Mouse (Mus musculus) layer of hippocampus, adult 8-10 months (tissue): ENCODE measurements at regions not wholly inside any gene's neighbourhood (a gene's known extent, or its start where the extent isn't known, plus 50 kb on each side); places are given as distances from the start of the nearest gene placed in this dataset.

Experiments
- DNase-seq, 2 experiments: peaks; one replicate each; pipeline ENCODE4 v3.0.0; 2022; ENCODE audit warnings: low spot score in 2 of 2

DNA sequence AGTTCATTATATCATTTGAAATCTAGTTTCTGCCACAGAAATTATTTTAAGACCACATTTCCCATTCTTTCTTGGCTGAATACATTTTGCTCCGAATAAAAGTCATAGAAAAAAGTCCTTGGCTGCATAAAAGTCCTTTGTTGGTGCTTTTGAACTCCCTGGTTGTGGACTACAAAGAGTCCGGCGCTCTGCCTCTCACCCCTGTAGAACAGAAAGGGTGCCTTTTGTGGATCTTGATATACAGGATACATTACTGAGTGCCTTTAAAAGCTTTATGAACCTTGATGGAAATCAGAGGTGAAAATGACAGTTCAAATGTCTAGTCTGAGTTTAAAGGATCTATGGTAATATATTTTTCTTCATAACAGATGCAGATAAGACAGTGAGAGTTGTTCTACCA, 355.5 kb downstream of the Anxa1 start:
- DNase-seq = no peak

DNA sequence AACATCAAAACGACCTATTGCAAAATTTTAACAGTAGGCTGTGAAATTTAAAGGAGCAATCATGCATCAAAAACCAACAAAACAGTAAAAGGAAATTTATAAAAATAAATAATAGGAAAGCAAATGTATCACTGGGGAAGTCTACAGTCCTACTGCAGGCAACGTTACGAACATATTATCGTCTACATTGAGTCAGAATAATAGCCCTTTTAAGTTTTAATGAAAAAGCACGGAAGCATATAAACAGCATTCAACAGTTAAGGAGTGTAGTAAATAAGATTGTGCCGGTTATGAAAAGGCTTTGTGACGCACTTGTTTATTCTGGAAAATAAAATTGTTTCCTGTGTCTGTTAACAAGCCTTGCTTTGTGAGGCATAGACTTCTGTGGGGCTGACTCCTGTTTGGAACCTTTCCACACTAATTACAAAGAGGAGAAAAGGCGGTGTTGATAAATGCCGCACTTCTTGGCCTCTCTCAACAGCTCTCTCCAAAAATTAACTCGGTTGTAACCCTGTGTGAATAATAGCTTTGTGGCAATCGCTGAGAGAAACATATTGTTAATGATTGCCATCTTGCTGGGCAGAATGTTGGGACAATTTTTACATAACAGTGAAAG, 363.0 kb downstream of the Anxa1 start:
- DNase-seq = no peak

DNA sequence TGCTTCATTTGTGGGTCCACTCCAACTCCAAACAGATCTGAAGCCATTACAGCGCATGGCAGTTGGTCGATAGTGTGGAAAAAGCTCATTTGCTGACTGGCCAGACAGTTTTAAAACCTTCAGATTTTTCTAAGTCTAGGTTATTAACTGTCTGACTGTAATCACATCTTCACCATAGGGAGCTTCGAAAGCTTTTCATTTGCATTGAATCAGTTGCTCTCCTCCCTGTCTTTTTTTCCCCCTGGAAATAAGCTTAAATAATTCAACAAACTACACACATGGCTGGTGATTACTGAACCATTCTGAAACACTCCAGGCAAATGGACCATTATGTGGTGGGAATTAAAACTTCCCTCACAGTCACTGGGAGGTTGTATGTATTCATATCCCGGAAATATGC, 376.6 kb downstream of the Anxa1 start:
- no peak for DNase-seq

DNA sequence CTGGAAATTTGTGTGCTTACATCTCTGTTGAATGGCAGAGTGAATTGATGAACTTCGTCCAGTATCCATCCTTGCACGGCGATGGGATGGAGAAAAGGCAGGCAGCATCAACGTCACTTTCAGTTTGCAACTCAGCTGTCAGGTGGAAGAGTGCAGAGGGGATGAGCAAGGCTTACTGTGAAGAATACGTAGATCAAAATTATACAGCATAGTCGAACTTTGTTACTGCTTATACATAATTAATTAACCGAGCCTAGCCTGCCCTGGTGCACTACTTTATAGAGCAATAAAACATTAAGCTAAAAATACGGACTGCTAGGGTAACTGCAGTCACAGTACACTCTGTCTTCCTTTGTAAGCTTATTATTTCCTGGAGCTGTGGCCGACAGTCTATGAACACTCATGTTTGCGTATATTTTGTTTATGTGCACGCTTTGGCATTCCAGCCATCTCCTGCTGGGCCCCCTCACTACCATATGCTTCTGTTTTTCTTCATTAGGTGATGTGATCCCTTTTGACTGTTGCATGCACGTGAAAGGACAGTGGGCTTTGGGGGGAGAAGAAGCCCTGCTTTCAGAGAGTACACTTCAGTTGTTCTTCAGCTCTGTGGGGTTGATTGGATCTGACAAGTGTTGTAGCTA, 380.8 kb downstream of the Anxa1 start:
- DNase-seq = no peak

DNA sequence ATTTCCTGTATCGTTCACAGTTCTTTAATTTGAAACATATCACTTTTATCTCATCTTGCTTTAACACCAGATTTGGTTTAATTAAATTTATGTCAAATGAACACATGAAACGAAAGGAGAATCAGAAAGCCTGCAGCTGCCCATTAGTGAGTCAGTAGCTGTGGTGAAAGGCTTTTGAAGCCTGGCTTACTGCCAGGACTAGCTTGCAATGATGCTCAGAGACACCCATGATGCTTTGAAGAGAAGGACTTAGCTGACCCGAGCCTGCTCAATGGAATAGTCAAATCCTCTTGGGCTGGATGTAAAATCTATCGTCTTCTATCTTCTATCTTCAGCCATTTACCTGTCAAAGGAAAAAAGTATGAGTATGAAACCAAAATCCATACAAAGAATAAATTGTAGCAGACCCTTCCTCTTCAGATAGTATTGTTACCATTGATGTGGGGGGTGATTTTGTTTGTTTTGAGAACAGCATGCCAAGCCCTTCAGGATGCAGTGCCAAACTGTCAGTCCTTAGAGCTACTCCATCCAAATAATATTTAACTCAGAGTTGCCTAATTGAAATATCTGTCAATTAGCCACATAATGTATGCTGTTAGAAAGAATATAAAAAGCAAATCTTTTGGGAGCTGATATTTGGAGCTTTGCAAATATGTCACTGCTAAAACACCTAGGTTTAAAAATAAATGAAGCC, 384.7 kb downstream of the Anxa1 start:
- DNase-seq = no peak

DNA sequence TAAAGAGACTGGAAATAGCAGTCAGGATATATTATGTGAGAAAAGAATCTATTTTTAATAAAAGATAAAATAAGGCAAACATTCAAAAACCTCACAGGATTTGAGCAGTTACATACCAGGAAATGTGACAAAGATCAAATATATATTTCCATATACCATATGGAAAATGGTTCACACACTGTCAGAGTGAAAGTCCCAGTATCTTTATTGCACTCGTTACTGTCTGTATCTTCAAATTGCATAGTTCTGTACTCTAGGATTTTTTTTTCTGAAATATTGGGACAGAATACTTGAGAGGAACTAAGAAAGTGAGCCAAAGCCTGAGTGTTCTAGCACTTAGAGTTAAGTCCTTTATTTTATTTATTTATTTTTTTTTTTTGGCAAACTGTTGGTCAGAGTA, 403.5 kb downstream of the Anxa1 start:
- no peak for DNase-seq

DNA sequence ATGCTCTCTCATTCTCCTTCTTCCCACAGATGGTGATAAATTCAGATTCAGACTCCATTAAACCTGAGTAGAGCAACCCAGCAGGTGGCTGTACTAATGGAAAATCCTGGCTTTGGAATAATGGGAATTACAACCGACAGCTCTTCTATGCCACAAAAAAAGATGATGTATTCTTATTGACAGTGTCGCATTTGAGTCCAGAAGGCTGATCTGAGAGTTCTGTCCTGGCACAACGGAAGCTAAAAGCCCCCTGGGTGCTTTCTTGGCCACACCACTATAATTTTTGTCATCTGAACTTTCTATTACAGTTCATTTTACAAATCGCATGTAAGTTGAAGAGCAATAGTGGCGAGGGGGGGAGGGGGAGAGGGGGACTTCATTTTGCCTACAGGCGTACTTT, 411.9 kb downstream of the Anxa1 start:
- no peak for DNase-seq

DNA sequence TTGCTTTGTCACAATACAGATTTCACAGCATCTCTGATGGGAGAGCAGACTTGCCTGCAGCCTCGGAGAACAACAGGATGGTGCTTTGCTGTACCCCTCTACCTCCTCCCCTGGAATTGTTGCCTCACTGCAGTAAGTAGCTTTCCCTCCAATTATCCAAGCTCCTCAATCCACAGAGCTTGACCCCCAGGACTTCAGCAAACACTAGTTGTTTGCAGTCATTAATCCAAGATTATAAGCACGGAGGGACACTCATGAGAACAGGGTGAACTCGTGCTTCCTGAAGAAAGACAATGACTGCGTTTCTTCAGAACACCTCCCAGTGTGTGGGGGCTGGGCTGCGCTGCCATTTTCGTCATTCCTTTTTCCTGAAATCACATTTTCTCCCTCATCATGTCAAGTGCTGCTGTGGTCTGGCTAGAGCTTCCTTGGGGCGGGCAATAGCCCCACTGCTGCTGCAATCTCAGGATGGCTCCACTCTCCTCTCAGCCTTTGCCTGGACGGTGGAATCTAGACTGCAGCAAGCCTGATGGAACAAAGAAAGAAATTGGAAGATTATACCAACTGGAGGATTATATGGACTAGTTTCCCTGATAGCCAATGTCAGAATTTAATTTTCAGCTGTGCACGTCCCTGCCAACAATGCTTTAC, 413.0 kb downstream of the Anxa1 start:
- DNase-seq = no peak

DNA sequence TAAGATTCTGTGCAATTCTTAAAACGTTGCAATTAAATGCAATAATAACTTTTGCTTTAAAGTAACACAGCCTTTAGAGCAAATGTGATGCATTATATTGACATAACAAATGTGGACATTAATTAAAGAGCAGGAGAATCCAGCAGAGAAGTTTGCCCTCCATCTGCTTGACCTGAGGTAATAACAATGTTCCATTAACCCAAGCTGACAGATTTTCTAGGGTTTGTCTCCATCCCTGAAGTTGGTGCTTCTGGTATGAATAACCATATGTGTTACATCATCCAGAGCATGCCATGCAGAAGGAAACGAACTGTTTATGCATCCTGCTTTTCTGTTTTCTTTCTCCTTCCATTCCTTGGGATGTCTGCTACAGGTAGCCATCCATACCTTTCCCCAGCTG, 414.0 kb downstream of the Anxa1 start:
- no peak for DNase-seq

DNA sequence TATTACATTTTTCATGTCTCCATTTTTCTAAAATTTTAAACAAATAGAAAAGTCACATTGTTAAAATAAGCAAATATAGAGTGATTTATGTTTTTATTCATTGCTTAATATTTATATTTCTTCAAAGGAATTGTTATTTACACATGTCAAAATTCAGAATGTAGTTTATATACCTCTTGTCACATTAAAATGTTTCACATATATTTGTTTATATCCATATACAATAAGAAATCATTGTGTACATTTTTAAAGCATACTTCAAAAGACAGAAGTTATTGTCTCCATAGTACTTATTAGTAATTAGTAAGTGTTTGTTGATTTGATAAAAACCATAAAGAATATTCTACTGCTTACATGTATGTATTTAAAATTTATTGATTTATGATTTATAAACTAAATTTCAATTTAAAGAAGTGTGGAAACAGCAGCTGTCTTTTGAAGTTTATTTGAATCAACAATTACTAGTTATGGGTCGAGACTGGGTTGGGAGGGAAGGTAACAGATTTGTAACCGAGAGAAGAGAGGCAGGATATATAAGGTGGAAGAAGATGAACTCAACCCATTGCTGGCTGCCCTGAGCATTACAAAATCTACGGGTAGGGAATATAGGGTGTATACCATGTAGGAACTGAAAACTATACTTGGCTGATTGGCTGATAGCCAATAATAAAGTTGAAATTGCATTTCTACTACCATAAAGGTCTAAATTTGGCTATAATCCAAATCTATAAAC, 420.8 kb downstream of the Anxa1 start:
- no peak for DNase-seq

DNA sequence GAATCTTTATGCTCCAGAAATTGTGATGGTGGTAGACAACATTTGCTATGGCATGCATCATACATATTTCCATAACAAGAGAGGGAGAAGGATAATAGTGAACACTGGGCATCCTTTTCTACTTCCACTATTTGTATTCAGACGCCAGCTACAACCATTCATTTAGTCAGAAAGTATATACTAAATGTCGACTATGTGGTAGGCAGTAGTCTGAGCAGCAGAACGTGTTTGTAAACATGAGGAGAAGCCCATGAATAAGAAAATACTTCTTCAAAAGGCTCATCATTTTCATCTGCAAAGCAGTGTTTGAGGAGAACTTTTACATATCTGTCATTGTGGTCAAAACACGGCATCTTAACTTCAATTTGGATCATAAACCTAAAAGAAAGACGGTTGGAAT, 421.4 kb downstream of the Anxa1 start:
- no peak for DNase-seq

DNA sequence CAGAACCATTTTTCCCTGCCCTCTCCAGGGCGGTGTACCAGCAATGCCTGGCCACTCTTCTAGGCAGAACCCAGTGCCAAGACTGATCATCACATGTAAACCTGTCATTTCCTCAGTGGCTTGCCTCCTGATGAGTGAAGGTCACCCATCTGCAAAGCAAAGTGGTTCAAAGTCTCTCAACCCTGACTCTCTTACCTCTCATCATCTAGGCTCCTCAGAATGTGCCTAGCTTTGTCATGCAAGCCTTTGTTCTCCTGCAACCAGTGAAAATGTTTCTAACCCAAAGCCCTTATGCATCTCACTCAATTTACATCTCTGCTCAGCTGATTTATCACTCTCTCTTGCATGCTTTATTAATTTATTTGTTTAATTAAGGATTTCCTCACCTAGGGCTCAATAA, 445.5 kb downstream of the Anxa1 start:
- no peak for DNase-seq

DNA sequence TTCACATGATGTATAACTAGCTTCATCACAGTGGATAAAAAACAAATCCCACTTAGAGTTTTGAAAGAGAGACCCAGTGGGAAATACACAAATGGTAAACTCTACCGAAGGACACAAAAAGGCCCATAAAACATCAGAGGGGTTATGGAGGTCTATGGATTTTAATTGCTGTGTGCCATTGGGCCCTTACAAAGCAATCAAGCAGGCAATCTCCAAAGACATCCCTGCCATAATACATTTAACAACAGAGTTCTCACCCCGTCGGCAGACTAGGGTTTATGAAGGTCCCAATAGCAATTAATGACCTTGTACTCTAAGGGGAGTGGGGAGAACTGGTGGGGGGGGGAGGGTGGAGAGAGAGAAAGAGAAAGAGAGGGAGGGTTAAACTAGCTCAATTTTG, 448.0 kb downstream of the Anxa1 start:
- no peak for DNase-seq

DNA sequence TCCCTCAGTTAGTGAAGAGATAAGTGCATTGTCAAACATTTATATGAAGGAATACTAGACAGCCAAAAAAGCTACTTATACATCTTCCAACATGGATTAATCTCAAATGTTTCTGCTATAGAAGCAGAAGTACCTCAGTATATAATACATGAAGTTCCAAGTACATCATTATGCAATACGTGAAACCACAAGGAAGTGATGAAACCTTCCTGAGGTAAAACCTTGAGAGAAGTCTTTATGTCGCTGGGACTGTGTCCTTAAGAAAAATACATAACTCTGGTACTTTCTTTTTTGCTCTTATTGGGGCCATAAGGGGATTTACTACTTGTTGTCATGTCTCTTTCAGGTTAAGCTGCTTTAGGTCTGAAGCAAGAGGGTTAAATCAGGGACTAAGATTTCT, 469.6 kb downstream of the Anxa1 start:
- no peak for DNase-seq

DNA sequence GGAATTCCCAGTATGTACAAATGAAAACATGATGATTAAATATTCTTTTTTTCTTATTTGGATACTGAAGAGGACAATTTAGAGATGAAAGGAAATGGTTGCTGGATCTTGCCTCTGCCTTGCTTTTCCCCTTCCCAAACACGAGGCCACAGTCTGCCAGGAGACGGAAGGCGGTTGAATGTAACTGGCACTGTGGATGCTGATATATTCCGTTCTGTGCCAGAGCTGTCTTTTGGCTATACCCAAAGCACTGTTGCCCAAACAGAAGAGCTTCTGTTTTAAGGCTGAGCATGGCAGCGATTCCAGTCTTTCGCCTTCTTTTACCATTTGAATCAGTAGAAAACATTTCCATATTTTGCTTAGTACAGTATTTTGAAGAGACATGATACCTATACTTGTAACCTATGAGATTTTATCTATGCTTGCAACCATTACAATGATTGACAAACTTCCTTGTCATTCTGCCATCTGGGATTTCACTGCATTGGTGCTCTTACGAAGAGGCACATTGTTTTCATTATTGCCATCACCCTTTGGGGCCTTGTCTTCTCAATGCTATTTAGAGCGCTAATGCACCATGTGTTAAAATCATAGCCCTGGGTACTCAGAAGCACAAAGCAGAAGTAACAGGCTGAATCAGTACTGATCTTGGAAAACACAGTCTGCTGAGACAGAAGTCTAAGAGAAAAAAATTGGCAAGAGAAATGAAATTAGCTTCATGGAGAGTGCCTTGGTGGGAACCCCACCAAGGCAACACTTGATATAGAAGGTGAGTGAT, 504.6 kb downstream of the Anxa1 start:
- peak; percentile 18 to 29 for DNase-seq

DNA sequence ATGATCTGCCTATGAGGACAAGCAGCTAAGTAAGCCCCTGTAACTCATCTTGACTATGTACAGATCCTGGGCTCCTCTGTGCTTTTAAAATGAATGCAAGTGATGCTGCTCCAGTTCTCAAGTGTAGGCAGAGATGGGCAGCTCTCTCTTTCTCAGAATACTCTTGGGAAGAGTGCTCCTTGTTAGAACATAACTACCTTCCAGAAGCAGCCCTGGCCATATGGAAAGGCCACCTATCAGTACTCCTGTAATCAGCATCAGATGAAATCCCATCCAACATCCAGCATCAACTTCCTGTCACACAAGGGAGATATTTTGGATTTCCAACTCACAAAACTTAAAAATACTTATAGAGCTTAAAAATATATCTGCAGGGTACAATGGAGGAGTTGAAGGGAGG, 509.8 kb downstream of the Anxa1 start:
- no peak for DNase-seq

DNA sequence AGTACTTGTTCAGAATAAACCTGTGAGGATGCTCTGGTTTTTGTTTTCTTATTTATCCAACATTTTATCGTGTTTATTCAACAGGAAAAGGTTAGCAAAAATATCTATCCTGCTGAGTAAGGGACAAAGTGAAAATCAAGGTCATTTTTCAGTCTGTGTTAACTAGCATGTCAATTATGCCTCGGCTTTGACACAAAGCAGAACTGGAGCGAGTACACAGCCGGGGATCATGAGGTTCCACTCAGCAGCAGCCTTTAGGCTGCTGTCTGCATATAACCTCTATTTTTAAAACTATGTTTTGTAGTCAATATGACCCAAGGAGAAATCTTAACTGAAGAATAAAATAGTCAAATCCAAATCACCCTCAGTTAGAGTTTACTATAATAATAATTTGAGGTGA, 542.6 kb downstream of the Anxa1 start:
- DNase-seq = no peak

DNA sequence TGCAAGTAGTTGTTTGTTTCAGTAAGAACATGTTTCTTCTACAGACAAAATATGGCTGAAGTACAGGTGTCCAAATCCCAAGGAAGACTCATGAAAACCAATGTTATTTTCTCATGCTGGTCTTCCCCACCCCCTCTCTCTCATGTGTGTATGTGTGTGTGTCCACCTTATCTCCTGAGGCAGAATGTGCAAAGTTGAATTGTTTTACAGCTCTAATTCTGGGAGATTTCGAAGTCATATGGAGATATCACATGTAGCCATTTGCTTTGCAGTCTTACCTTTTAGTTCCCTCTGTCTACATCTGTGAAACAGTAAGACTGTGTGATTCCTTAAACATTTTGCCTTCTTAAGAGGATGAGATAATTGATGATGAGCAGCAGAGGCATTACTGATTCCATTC, 582.8 kb downstream of the Anxa1 start:
- DNase-seq = no peak

DNA sequence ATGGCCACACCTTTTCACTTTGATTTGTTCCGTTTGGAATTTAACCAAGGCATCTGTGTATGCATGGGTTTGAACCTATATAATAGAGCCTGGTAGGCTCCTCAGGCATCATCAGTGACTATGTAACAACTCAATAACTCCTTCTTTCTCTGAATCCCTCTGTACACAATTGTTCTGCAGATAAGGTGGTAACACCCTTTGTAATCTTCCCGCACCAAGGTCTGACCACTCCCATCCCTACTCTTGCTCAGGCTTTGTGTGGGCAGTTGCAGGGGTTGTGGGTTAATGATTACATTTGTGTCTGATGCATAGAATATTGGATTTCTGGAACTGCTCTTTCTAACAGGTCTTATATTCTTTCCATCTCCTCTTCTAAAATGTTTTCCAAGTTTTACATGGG, 596.9 kb downstream of the Anxa1 start:
- no peak for DNase-seq

DNA sequence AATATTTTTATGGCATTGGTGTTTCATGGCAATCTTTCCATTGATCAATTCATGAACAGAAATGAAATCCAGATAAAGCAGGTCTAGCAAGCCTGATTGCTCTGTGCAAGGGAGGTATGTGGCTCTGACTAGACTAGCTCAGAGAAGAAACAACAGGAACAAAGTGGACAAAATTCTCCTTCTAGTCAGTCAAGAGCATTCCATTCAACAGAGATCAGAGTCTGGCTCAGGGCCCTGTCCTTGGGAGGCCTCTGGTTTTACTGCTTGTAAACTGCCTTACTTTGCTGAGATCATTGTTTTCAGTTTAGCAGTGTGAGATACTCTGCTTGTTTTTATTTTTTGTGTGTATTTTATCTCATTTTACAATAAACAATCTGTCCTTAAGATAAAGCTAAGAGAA, 607.2 kb downstream of the Anxa1 start:
- DNase-seq = no peak

DNA sequence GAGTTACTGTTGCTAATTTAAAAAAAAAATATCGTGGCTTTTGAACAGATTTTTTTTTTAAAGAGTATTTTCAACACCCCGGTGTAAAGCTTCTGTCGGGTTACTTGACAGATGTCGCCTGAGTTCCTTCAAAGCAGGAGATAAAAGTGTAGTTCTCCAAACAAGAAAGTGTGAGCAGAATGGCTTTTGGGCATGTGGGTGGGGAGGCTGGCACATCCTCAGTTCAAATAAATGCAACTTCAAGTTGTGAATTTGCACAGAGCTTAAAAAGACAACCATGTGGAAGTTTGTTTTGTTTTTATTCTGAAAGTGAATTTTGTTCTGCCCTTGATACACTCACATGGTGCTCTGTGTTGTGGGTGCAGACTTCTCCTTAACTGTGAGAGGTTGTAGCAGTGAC, 612.9 kb downstream of the Anxa1 start:
- peak; percentile 7 to 31 for DNase-seq
